Mouse (Mus musculus) megakaryocyte, embryonic 14.5 days (primary cell): ENCODE data around the gene Nfix.

ENCODE experiments used
- FLI1 ChIP-seq: IDR thresholded peaks from 2 replicates; pipeline ENCODE4 v1.6.1; 2012; ENCODE audit warnings: low read length, inconsistent platforms, mixed read lengths
- GATA1 ChIP-seq: IDR thresholded peaks from 3 replicates; pipeline ENCODE4 v1.6.1; 2012; ENCODE audit warnings: mixed read lengths, low read length, inconsistent platforms, borderline replicate concordance

- TF ChIP-seq GATA1 = no peak
- TF ChIP-seq FLI1 = no peak
Observed at GRCm38 (mm10) chr8:84790537-84790936, 9.6 kb downstream of the Nfix start.
